Mouse (Mus musculus): ENCODE measurements around the gene Mmp11. TPM values are rescaled to one million over a fixed set of nuclear protein-coding genes. Genes with fewer than 3 reads are reported as not detected.

Gene Mmp11
- polyA plus RNA-seq, 1 experiment = 27.9 TPM

- H3K27me3 ChIP-seq (ENCODE audit: control insufficient read depth, insufficient read depth, low read length, poor library complexity, severe bottlenecking) = no peaks in the 10 kb centered on the region
- H3K4me1 ChIP-seq (ENCODE audit: control insufficient read depth, insufficient read depth, low read length) = peaks cover 2% of the 10 kb centered on the region
- H3K9ac ChIP-seq (ENCODE audit: low read depth, poor library complexity, severe bottlenecking) = no peak overlapping the region
- H3K36me3 ChIP-seq (ENCODE audit: control insufficient read depth, insufficient read depth, low read length, poor library complexity, severe bottlenecking) = peaks cover 19% of the 10 kb centered on the region
- H3K4me3 ChIP-seq (ENCODE audit: low read depth, low read length) = no peak overlapping the region
- H3K27ac ChIP-seq (ENCODE audit: insufficient read depth, low read length) = no peak overlapping the region
- no peak for TF ChIP-seq CTCF (IDR thresholded peaks at IDR 0.05; ENCODE audit: low read depth, low read length)
- no peak for TF ChIP-seq EP300 (IDR thresholded peaks at IDR 0.05; ENCODE audit: insufficient read depth, low read depth, low read length)
- TF ChIP-seq POLR2A (IDR thresholded peaks at IDR 0.05; ENCODE audit: insufficient read depth, low read length) = no peak
- no peaks in the 10 kb centered on the region for H3K9me3 ChIP-seq (replicated peaks; ENCODE audit: control insufficient read depth, insufficient read depth, low read length, poor library complexity, severe bottlenecking)
These were observed 23.2 kb downstream of the Mmp11 start for GRCm38 (mm10) chr10:75913013-75913589.

GRCm38 (mm10) chr10:75910698-75911097 lies 25.6 kb downstream of the Mmp11 start:
- no peak overlapping the region for H3K4me3 ChIP-seq (ENCODE audit: low read depth, low read length)
- H3K36me3 ChIP-seq (ENCODE audit: control insufficient read depth, insufficient read depth, low read length, poor library complexity, severe bottlenecking) = peaks cover 20% of the 10 kb centered on the region
- H3K9ac ChIP-seq (ENCODE audit: low read depth, poor library complexity, severe bottlenecking) = no peak overlapping the region
- TF ChIP-seq POLR2A (IDR thresholded peaks at IDR 0.05; ENCODE audit: insufficient read depth, low read length) = no peak
- TF ChIP-seq CTCF (IDR thresholded peaks at IDR 0.05; ENCODE audit: low read depth, low read length) = no peak
- TF ChIP-seq EP300 (IDR thresholded peaks at IDR 0.05; ENCODE audit: insufficient read depth, low read depth, low read length) = no peak
- H3K27ac ChIP-seq (ENCODE audit: insufficient read depth, low read length) = no peak overlapping the region
- H3K9me3 ChIP-seq (replicated peaks; ENCODE audit: control insufficient read depth, insufficient read depth, low read length, poor library complexity, severe bottlenecking) = no peaks in the 10 kb centered on the region
- H3K4me1 ChIP-seq (ENCODE audit: control insufficient read depth, insufficient read depth, low read length) = no peaks in the 10 kb centered on the region
- no peaks in the 10 kb centered on the region for H3K27me3 ChIP-seq (ENCODE audit: control insufficient read depth, insufficient read depth, low read length, poor library complexity, severe bottlenecking)

- peaks cover 42% of the 10 kb centered on the region for H3K36me3 ChIP-seq (ENCODE audit: control insufficient read depth, insufficient read depth, low read length, poor library complexity, severe bottlenecking)
- no peaks in the 10 kb centered on the region for H3K27me3 ChIP-seq (ENCODE audit: control insufficient read depth, insufficient read depth, low read length, poor library complexity, severe bottlenecking)
- no peaks in the 10 kb centered on the region for H3K9me3 ChIP-seq (replicated peaks; ENCODE audit: control insufficient read depth, insufficient read depth, low read length, poor library complexity, severe bottlenecking)
These were observed 29.4 kb downstream of the Mmp11 start for GRCm38 (mm10) chr10:75906882-75907281.

DNA sequence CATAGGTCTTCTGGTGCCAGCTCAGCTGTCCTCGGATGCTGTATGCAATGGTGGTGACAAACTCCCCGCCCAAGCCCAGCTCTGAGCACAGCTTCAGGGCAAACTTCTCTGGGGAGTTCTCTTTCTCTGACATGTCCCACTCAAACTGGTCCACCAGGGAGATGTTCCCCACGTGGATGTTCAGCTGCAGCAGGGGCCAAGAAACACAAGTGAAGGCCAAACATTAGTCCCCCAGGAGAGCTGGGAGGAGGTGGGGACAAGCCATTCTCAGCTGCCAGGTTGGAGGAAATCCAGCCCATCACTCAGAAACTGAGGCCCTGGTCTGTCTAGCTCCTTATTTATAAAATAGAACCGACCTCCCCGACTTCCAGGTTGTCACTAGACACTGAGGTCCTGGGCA lies 31.9 kb downstream of the Mmp11 start:
- Histone ChIP-seq H3K27ac (ENCODE audit: insufficient read depth, low read length) (no peak overlapping the region), H3K4me3 (ENCODE audit: low read depth, low read length) (no peak overlapping the region), H3K36me3 (ENCODE audit: control insufficient read depth, insufficient read depth, low read length, poor library complexity, severe bottlenecking) (peaks cover 33% of the 10 kb centered on the region), H3K9me3 (replicated peaks; ENCODE audit: control insufficient read depth, insufficient read depth, low read length, poor library complexity, severe bottlenecking) (no peaks in the 10 kb centered on the region), H3K9ac (ENCODE audit: low read depth, poor library complexity, severe bottlenecking) (no peak overlapping the region), H3K27me3 (ENCODE audit: control insufficient read depth, insufficient read depth, low read length, poor library complexity, severe bottlenecking) (no peaks in the 10 kb centered on the region), H3K4me1 (ENCODE audit: control insufficient read depth, insufficient read depth, low read length) (no peaks in the 10 kb centered on the region)
- no peak for TF ChIP-seq CTCF (IDR thresholded peaks at IDR 0.05; ENCODE audit: low read depth, low read length)
- TF ChIP-seq POLR2A (IDR thresholded peaks at IDR 0.05; ENCODE audit: insufficient read depth, low read length) = no peak
- no peak for TF ChIP-seq EP300 (IDR thresholded peaks at IDR 0.05; ENCODE audit: insufficient read depth, low read depth, low read length)

More at GRCm38 (mm10) chr10:75906882-75907281, 29.4 kb downstream of the Mmp11 start:
- TF ChIP-seq CTCF (IDR thresholded peaks at IDR 0.05; ENCODE audit: low read depth, low read length) = no peak
- no peak for TF ChIP-seq EP300 (IDR thresholded peaks at IDR 0.05; ENCODE audit: insufficient read depth, low read depth, low read length)
- TF ChIP-seq POLR2A (IDR thresholded peaks at IDR 0.05; ENCODE audit: insufficient read depth, low read length) = no peak
- Histone ChIP-seq H3K4me1 (ENCODE audit: control insufficient read depth, insufficient read depth, low read length) (no peaks in the 10 kb centered on the region), H3K27ac (ENCODE audit: insufficient read depth, low read length) (no peak overlapping the region), H3K9ac (ENCODE audit: low read depth, poor library complexity, severe bottlenecking) (no peak overlapping the region), H3K4me3 (ENCODE audit: low read depth, low read length) (no peak overlapping the region)

- Histone ChIP-seq H3K9ac (ENCODE audit: low read depth, poor library complexity, severe bottlenecking) (no peak overlapping the region), H3K4me3 (ENCODE audit: low read depth, low read length) (no peak overlapping the region), H3K9me3 (replicated peaks; ENCODE audit: control insufficient read depth, insufficient read depth, low read length, poor library complexity, severe bottlenecking) (no peaks in the 10 kb centered on the region), H3K27ac (ENCODE audit: insufficient read depth, low read length) (no peak overlapping the region), H3K36me3 (ENCODE audit: control insufficient read depth, insufficient read depth, low read length, poor library complexity, severe bottlenecking) (peaks cover 28% of the 10 kb centered on the region), H3K27me3 (ENCODE audit: control insufficient read depth, insufficient read depth, low read length, poor library complexity, severe bottlenecking) (no peaks in the 10 kb centered on the region), H3K4me1 (ENCODE audit: control insufficient read depth, insufficient read depth, low read length) (no peaks in the 10 kb centered on the region)
- TF ChIP-seq POLR2A (IDR thresholded peaks at IDR 0.05; ENCODE audit: insufficient read depth, low read length) (no peak), EP300 (IDR thresholded peaks at IDR 0.05; ENCODE audit: insufficient read depth, low read depth, low read length) (no peak), CTCF (IDR thresholded peaks at IDR 0.05; ENCODE audit: low read depth, low read length) (no peak)
These were observed 37.5 kb downstream of the Mmp11 start for GRCm38 (mm10) chr10:75898846-75899245.

- Histone ChIP-seq H3K36me3 (ENCODE audit: control insufficient read depth, insufficient read depth, low read length, poor library complexity, severe bottlenecking) (peaks cover 21% of the 10 kb centered on the region), H3K4me1 (ENCODE audit: control insufficient read depth, insufficient read depth, low read length) (no peaks in the 10 kb centered on the region), H3K9ac (ENCODE audit: low read depth, poor library complexity, severe bottlenecking) (no peak overlapping the region), H3K27ac (ENCODE audit: insufficient read depth, low read length) (no peak overlapping the region), H3K27me3 (ENCODE audit: control insufficient read depth, insufficient read depth, low read length, poor library complexity, severe bottlenecking) (no peaks in the 10 kb centered on the region), H3K9me3 (replicated peaks; ENCODE audit: control insufficient read depth, insufficient read depth, low read length, poor library complexity, severe bottlenecking) (no peaks in the 10 kb centered on the region), H3K4me3 (ENCODE audit: low read depth, low read length) (no peak overlapping the region)
- TF ChIP-seq POLR2A (IDR thresholded peaks at IDR 0.05; ENCODE audit: insufficient read depth, low read length) (no peak), EP300 (IDR thresholded peaks at IDR 0.05; ENCODE audit: insufficient read depth, low read depth, low read length) (no peak), CTCF (IDR thresholded peaks at IDR 0.05; ENCODE audit: low read depth, low read length) (no peak)
These were observed 38.2 kb downstream of the Mmp11 start for GRCm38 (mm10) chr10:75898039-75898564.
